Mouse (Mus musculus) ES-E14 (cell line): ENCODE measurements around the gene Csn3. TPM values are rescaled to one million over a fixed set of nuclear protein-coding genes. Genes with fewer than 3 reads are reported as not detected.

Source experiments
- DNase-seq: peaks from one replicate; pipeline ENCODE4 v3.0.0-alpha.2; 2013; ENCODE audit warnings: low read depth, low spot score
- H3K27ac ChIP-seq: 2 replicates; pipeline ENCODE4 v1.5.1; 2012; ENCODE audit warnings: low read depth, mild to moderate bottlenecking, low read length, moderate library complexity, mixed read lengths; ENCODE audit not compliant: poor library complexity, insufficient read depth, severe bottlenecking
- H3K36me3 ChIP-seq: 2 replicates; pipeline ENCODE4 v1.6.1; 2012; ENCODE audit warnings: mild to moderate bottlenecking, low read length, moderate library complexity, mixed read lengths; ENCODE audit not compliant: control insufficient read depth, poor library complexity, insufficient read depth, severe bottlenecking
- H3K4me1 ChIP-seq, 2 experiments: fragments of 150-350 bp in 1 of 2; sonication (generic) in 1 of 2; 2 replicates each; pipeline ENCODE4 v1.6.1; 2012; ENCODE audit warnings: low read length in 2 of 2, mild to moderate bottlenecking in 1 of 2, mixed read lengths in 1 of 2; ENCODE audit not compliant: control insufficient read depth in 2 of 2, insufficient read depth in 2 of 2, poor library complexity in 1 of 2
- H3K4me3 ChIP-seq, 2 experiments: fragments of 150-350 bp in 1 of 2; sonication (generic) in 1 of 2; 2 replicates each; pipeline ENCODE4 v1.5.1; 2012; ENCODE audit warnings: low read length in 2 of 2, low read depth in 1 of 2, mild to moderate bottlenecking in 1 of 2, mixed read lengths in 1 of 2; ENCODE audit not compliant: insufficient read depth in 1 of 2, poor library complexity in 1 of 2, severe bottlenecking in 1 of 2
- H3K9ac ChIP-seq: 2 replicates; pipeline ENCODE4 v1.6.1; 2012; ENCODE audit warnings: low read depth, mild to moderate bottlenecking, low read length, mixed read lengths; ENCODE audit not compliant: poor library complexity, insufficient read depth, severe bottlenecking
- H3K9me3 ChIP-seq: fragments of 150-350 bp; sonication (generic); 2 replicates; pipeline ENCODE4 v1.6.1; 2012; ENCODE audit warnings: low read depth, mild to moderate bottlenecking, low read length; ENCODE audit not compliant: control insufficient read depth, insufficient read depth
- CHD2 ChIP-seq: IDR thresholded peaks from 2 replicates; pipeline ENCODE4 v1.6.1; 2014; ENCODE audit warnings: mild to moderate bottlenecking, low read depth, low read length, inconsistent platforms
- HCFC1 ChIP-seq: IDR thresholded peaks from 2 replicates; pipeline ENCODE4 v1.6.1; 2012; ENCODE audit warnings: low read length, inconsistent platforms, borderline replicate concordance; ENCODE audit not compliant: insufficient read depth
- MAFK ChIP-seq: IDR thresholded peaks from 2 replicates; pipeline ENCODE4 v1.6.1; 2014; ENCODE audit warnings: mild to moderate bottlenecking, low read depth, low read length, inconsistent platforms; ENCODE audit not compliant: insufficient read depth
- ZC3H11A ChIP-seq: IDR thresholded peaks from 2 replicates; pipeline ENCODE4 v1.6.1; 2012; ENCODE audit warnings: low read depth, mild to moderate bottlenecking, inconsistent platforms, low read length, borderline replicate concordance
- ZNF384 ChIP-seq: IDR thresholded peaks from 2 replicates; pipeline ENCODE4 v1.6.1; 2012; ENCODE audit warnings: low read depth, low read length, inconsistent platforms
- in situ Hi-C, 2 experiments: fragments of 600-800 bp; cut with MboI; formaldehyde crosslinking; loops; one replicate each; pipeline ENCODE4 v1.15.1; 2025; ENCODE audit warnings: low sequenced_read_pairs in 2 of 2, inconsistent platforms in 1 of 2; ENCODE audit not compliant: unreplicated experiment in 2 of 2
- total RNA-seq: library from RNA; depleted of rRNA; stranded (reverse); fragments of 300-350 nt; gene quantifications from 2 replicates; pipeline ENCODE4 v1.2.3, GENCODE M21; 2012; rRNA removed

Csn3 gene
- 1.6 and 2.2 TPM in 2 replicates for total RNA-seq

DNA sequence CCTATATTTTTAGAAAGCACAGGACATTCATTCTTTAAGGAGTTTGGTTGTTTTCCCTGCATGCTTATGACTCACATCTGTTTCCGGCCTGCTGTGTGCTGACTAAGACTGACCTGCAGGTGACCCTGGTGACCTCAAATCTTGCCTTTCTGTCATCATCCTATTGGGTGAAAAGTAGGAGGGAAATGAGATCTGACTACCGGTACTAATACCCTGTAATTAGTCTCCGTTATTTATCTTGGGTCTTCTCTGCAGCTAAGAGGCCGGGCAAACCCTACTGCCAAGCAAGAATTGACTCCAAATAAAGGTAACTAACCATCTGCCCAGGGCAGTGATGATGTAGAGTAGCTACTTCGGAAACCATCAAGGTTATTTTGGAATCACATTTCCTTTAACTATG is at the start of gene Csn3:
Csn3 (plus strand) TSS at position 208 of the 400 bp plus-strand sequence.
- Histone ChIP-seq H3K27ac (no peak within 1 kb of the TSS), H3K9ac (no peak within 1 kb of the TSS), H3K36me3 (no peaks in the 10 kb centered on the region), H3K4me3 (no peak within 1 kb of the TSS), H3K4me1 (no peaks in the 10 kb centered on the region; a peak in 1 of 4 replicates), H3K9me3 (no peaks in the 10 kb centered on the region)
- no peak for DNase-seq
- TF ChIP-seq ZC3H11A (no peak), CHD2 (no peak), ZNF384 (no peak), HCFC1 (no peak), MAFK (no peak)
- in situ Hi-C loops, result no loop called here

DNA sequence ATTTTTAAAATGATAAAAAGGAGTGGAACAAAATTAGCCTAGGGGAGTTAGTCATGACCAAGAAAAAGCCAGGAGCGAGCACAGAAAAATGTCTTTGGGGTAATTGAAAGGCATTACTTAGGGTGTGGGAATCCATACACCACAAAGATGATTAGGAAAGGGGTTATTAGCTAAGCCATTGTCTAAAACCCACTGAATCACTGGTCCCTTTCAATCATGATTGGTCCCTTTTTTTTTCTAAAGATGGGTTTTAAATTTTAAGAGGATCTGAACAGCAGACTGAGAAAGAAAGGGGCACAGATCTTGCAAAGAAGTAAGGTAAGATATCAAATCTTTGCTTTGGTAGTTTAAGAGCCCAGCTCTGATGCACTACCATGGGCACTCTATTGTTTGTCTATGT is 40.6 kb upstream of the Csn3 start, which contains the start of gene Odam:
Odam (plus strand) TSS at position 301 of the 400 bp plus-strand sequence.
- H3K36me3 ChIP-seq, result no peaks in the 10 kb centered on the region

DNA sequence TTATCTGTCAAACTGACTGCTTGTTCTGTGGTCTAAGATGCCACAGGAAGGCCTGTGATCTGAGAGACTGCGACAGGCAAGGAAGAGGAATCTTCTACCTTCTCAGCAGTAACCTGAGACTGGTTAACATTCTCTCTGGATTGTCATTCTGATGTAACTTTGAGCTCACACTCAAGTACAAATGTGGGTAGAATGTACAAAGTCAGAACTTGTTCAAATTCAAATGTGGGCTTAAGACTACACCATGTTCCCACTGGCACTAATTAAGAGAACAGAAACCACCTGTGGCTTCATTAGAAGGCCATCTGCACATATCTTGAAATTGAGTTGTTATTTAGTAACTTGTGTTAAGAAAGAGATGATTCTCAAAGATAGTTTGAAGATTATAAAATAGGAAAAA is 6.2 kb downstream of the Csn3 start:
- in situ Hi-C loops, result no loop called here
- H3K9me3 ChIP-seq, result no peaks in the 10 kb centered on the region
- H3K9ac ChIP-seq, result no peak overlapping the region
- TF ChIP-seq ZNF384, result no peak
- TF ChIP-seq ZC3H11A, result no peak
- TF ChIP-seq CHD2, result no peak
- TF ChIP-seq HCFC1, result no peak
- no peak for TF ChIP-seq MAFK
- H3K36me3 ChIP-seq, result no peaks in the 10 kb centered on the region
- DNase-seq, result no peak
- H3K4me1 ChIP-seq, result peaks cover 0 to 2% of the 10 kb centered on the region in 2 experiments; a peak in 1 of 4 replicates
- H3K4me3 ChIP-seq, result no peak overlapping the region
- no peak overlapping the region for H3K27ac ChIP-seq

More for the DNA sequence above, 40.6 kb upstream of the Csn3 start, which contains the start of gene Odam:
- no peak within 1 kb of the TSS for H3K9ac ChIP-seq
- in situ Hi-C loops, result no loop called here
- DNase-seq, result no peak
- TF ChIP-seq CHD2 (no peak), HCFC1 (no peak), ZNF384 (no peak), MAFK (no peak), ZC3H11A (no peak)
- H3K4me3 ChIP-seq, result no peak within 1 kb of the TSS
- no peaks in the 10 kb centered on the region for H3K9me3 ChIP-seq
- no peak within 1 kb of the TSS for H3K27ac ChIP-seq
- H3K4me1 ChIP-seq, result no peaks in the 10 kb centered on the region

DNA sequence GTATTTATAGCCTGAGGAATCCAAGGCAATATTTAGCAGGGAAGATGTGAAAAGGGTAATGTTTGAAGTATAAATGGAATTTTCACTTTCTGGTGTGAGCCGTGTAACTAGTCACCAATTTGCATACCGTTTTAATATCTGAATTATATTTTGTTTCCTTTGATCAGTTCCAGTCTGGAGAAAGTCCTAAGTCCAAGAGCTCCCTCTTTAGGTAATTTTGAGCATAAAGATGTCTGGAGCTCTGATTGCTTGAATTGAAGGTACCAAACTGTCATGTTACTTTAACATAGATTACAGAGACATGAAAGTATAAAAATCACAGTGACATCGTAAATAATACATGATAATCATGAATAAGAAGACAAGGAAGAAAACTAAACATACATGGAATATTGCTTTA is 15.4 kb downstream of the Csn3 start:
- no peak for DNase-seq
- TF ChIP-seq MAFK, result no peak

DNA sequence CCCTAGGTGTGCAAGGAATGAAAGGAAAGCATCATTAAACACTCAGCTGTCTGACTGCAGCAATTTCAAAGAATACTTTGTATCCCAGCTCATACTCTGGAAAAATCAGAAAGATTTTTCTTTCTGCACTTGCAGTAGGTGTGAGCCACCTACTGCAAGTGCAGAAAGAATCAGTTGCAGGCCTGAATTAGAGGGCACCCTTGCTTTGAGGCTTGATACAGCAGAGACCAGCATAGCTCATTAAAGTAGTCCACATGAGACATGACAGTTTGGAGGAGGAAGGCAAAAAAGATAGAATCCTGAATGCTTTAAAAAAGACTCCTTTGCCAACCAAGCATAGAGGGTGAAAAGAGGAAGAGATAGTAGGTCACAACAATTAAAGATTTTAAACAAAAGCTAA is 17.1 kb downstream of the Csn3 start:
- in situ Hi-C loops, result no loop called here
- Histone ChIP-seq H3K9me3 (no peaks in the 10 kb centered on the region), H3K27ac (no peak overlapping the region), H3K36me3 (no peaks in the 10 kb centered on the region), H3K9ac (no peak overlapping the region), H3K4me3 (no peak overlapping the region), H3K4me1 (no peaks in the 10 kb centered on the region)
- TF ChIP-seq MAFK (no peak), ZC3H11A (no peak), HCFC1 (no peak), ZNF384 (no peak), CHD2 (no peak)
- no peak for DNase-seq

More for the DNA sequence above, 15.4 kb downstream of the Csn3 start:
- no peaks in the 10 kb centered on the region for H3K36me3 ChIP-seq
- no peak overlapping the region for H3K9ac ChIP-seq
- no peak overlapping the region for H3K4me3 ChIP-seq
- no peak overlapping the region for H3K27ac ChIP-seq
- H3K9me3 ChIP-seq, result no peaks in the 10 kb centered on the region
- H3K4me1 ChIP-seq, result no peaks in the 10 kb centered on the region
- in situ Hi-C loops, result no loop called here
